Mouse (Mus musculus) forebrain, embryonic 15.5 days (tissue): ENCODE data around the gene Exoc3. TPM values are rescaled to one million over a fixed set of nuclear protein-coding genes. Genes with fewer than 3 reads are reported as not detected.
A peak's percentile ranks its signal among the peaks of the same experiment; 100 is the strongest.

Experiments used
- ATAC-seq: fragments of 200-750 bp; cut with Nextera tagmentation; replicated peaks from 2 replicates; pipeline ENCODE4 v1.8.0; 2017; ENCODE audit warnings: mild to moderate bottlenecking, moderate TSS enrichment, moderate library complexity
- H3K27ac ChIP-seq: fragments of 300-500 bp; sonication (generic); replicated peaks from 2 replicates; pipeline ENCODE4 v1.5.1; 2015; ENCODE audit warnings: mild to moderate bottlenecking, inconsistent platforms
- H3K27me3 ChIP-seq: fragments of 300-500 bp; sonication (generic); 2 replicates; pipeline ENCODE4 v1.6.1; 2015; ENCODE audit warnings: inconsistent platforms
- H3K36me3 ChIP-seq: fragments of 300-500 bp; sonication (generic); 2 replicates; pipeline ENCODE4 v1.6.1; 2015; ENCODE audit warnings: mild to moderate bottlenecking, inconsistent platforms
- H3K4me1 ChIP-seq: fragments of 300-500 bp; sonication (generic); 2 replicates; pipeline ENCODE4 v1.6.1; 2015; ENCODE audit warnings: inconsistent platforms
- H3K4me2 ChIP-seq: fragments of 300-500 bp; sonication (generic); replicated peaks from 2 replicates; pipeline ENCODE4 v1.6.1; 2015; ENCODE audit warnings: mild to moderate bottlenecking, inconsistent platforms
- H3K4me3 ChIP-seq: fragments of 300-500 bp; sonication (generic); 2 replicates; pipeline ENCODE4 v1.5.1; 2015; ENCODE audit warnings: mild to moderate bottlenecking, inconsistent platforms
- H3K9ac ChIP-seq: fragments of 300-500 bp; sonication (generic); replicated peaks from 2 replicates; pipeline ENCODE4 v1.6.1; 2015; ENCODE audit warnings: mild to moderate bottlenecking, inconsistent platforms
- H3K9me3 ChIP-seq: fragments of 300-500 bp; sonication (generic); 2 replicates; pipeline ENCODE4 v1.6.1; 2016; ENCODE audit warnings: inconsistent platforms
- WGBS: fragments of 180-500 bp; shearing (Covaris S2); methylation state at CpG from one replicate; pipeline ENCODE4 v1.1.7; 2015; ENCODE audit warnings: mixed read lengths; 5-methylcytosine and 5-hydroxymethylcytosine counted together
- polyA plus RNA-seq: library from polyadenylated mRNA; unstranded; fragments of >200 nt; fragmentation: Nextera tagmentation; extraction: Ambion mirVana; gene quantifications from 2 replicates; pipeline ENCODE4 v1.2.1, GENCODE M21; 2015

Exoc3 gene
- polyA plus RNA-seq, 1 experiment from 2014 or later = 123 TPM

DNA sequence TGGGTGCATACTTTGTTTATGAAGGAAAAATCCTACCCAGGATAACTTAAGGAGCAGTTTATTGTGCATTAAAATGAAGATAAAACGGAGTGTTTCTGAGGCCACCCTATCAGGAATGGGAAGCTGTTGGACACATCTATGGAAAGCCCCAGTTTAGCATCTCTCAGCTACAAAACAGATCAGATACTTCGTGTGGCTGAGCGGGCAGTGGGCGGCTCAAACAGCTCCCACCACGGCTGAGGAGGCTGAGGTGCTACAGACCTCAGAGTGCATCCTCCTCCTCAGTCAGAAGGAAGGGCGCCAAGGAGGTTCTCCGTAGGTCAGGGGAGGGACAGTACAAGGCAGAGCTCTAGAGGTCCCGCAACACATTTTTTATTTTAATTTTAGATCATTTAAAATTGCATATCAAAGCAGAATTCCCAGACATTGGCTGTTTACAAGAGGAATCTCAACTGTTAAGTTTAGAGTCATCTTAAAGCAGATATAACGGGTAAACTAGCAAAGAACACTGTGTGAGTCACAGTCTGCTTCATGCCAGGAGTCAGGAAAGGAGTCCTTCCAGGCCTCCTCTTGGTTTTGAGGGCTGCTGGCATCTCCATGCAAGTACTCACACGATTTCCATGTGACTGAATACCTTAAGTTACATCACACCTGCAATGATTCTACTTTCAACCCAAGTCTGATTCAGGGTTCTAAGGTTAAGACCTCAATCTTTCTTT lies 38.9 kb downstream of the Exoc3 start:
- Histone ChIP-seq H3K36me3 (peaks cover 44% of the 10 kb centered on the region), H3K4me1 (peaks cover 12% of the 10 kb centered on the region), H3K4me3 (no peak overlapping the region), H3K4me2 (no peak overlapping the region), H3K9me3 (no peaks in the 10 kb centered on the region), H3K27ac (no peak overlapping the region), H3K9ac (no peak overlapping the region), H3K27me3 (no peaks in the 10 kb centered on the region)
- 89% methylated on average over 10 of the region's 10 CpGs for WGBS
- ATAC-seq = no peak

DNA sequence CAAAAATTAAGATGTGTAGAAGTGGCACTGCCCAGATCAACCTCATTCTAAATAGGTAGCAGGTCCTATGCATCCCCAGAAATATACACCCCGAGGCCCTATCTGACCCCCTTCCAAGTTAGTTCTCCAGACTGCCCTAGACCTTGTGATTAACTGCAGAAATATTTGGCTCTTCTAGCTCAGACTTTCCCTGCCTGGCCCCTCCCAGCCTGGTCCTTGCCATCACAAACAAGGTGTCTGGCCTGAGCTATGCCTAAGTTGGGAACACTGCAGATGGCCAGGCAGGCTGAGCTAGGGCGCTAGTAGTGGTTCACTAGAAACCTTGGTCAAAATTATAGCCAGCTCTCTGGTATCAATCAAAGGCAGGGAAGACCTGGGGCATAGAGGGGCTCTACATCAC lies 41.0 kb downstream of the Exoc3 start:
- H3K4me1 ChIP-seq = peaks cover 12% of the 10 kb centered on the region
- ATAC-seq = peak; percentile 31
- H3K9ac ChIP-seq = no peak overlapping the region
- WGBS = 93% methylated on average over 2 of the region's 2 CpGs
- no peak overlapping the region for H3K4me3 ChIP-seq
- H3K4me2 ChIP-seq = no peak overlapping the region
- no peaks in the 10 kb centered on the region for H3K27me3 ChIP-seq
- peaks cover 26% of the 10 kb centered on the region for H3K36me3 ChIP-seq
- H3K27ac ChIP-seq = no peak overlapping the region
- H3K9me3 ChIP-seq = no peaks in the 10 kb centered on the region

DNA sequence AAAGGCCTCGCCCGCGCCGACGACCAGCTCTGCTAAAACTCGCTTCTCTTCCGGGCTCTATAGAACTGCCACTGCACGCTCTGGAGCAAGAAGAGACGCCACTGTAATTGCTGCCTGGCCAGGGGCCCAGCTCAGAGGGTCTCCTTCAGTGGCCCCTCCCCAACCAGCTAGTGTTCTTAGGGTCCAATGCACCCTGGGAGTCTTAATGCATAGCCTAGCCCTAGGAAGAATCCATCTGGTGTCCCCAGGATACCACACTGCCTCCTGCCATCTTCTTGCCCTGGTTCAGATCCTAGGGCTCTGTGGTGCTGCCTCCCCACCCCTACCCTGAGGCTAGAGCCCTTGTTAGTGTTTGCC lies 41.5 kb downstream of the Exoc3 start:
- 10% methylated on average over 9 of the region's 9 CpGs for WGBS
- Histone ChIP-seq H3K36me3 (peaks cover 23% of the 10 kb centered on the region), H3K4me3 (peak overlapping the region; percentile 62), H3K27ac (no peak overlapping the region), H3K4me1 (peaks cover 12% of the 10 kb centered on the region), H3K9me3 (no peaks in the 10 kb centered on the region), H3K4me2 (peak overlapping the region; percentile 75), H3K9ac (peak overlapping the region; percentile 65), H3K27me3 (no peaks in the 10 kb centered on the region)
- ATAC-seq = peak; percentile 75

DNA sequence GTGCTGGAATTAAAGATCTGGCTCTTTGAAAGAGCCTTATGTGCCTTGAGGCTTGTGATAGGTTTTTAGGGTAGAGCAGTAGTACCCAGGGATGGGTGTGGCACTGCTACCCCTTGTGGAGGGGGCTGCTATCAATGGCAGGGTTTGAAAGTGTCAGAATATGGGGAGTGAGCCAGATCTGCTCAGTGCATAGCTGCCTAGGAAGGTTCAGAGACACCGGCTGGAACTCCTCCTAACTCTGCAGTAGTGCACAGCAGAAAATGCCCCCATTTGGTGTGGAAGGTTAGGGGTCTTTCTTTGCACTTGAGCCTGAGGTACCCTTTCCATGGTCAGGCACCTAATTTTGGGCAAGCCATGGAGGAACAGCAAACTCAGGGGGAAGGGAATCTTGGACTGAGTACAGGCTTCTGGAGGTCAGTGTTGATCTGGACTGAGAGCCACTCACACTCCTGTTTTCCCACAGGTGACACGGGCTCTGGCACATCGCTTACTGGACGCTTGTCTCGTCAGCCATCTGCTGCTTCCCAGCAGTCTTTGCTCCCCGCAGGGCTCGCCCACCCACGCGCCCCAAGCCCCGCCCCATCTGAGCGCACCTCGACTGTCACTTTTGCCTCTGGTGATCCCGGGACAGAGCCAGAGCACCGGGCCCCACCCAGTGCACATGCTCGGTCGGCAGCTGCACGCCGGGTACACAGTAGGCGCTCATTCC lies 42.0 kb downstream of the Exoc3 start:
- peak overlapping the region; percentile 75 for H3K4me2 ChIP-seq
- peaks cover 17% of the 10 kb centered on the region for H3K36me3 ChIP-seq
- H3K9ac ChIP-seq = peak overlapping the region; percentile 65
- peak; percentile 83 for ATAC-seq
- H3K4me3 ChIP-seq = peak overlapping the region; percentile 62
- no peak overlapping the region for H3K27ac ChIP-seq
- H3K27me3 ChIP-seq = no peaks in the 10 kb centered on the region
- H3K4me1 ChIP-seq = peaks cover 12% of the 10 kb centered on the region
- H3K9me3 ChIP-seq = no peaks in the 10 kb centered on the region
- 7% methylated on average over 19 of the region's 19 CpGs for WGBS

DNA sequence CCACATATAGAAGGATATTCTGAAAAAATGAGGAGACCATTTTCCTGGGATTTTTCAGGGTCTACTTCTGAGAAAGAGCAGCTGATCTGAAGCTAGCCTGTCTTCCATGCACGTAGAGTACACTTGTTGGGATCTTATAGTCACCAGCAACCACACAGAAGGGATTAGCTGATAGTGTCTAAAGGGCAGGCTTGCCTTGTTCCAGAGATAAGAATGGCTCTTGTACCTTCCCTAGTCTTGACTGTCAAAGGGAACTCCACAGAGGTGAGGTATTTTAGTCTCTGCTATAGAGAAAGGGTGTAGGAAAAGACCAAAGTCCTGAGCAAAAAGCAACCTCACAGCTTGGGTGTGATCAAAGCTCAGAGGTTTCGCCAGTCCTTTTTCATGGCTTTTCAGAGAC lies 61.2 kb downstream of the Exoc3 start:
- Histone ChIP-seq H3K4me3 (no peak overlapping the region), H3K4me1 (no peaks in the 10 kb centered on the region), H3K27ac (no peak overlapping the region), H3K9ac (no peak overlapping the region), H3K9me3 (no peaks in the 10 kb centered on the region), H3K27me3 (no peaks in the 10 kb centered on the region), H3K36me3 (no peaks in the 10 kb centered on the region), H3K4me2 (no peak overlapping the region)
- ATAC-seq = no peak
- WGBS = 83% methylated on average over 2 of the region's 2 CpGs

DNA sequence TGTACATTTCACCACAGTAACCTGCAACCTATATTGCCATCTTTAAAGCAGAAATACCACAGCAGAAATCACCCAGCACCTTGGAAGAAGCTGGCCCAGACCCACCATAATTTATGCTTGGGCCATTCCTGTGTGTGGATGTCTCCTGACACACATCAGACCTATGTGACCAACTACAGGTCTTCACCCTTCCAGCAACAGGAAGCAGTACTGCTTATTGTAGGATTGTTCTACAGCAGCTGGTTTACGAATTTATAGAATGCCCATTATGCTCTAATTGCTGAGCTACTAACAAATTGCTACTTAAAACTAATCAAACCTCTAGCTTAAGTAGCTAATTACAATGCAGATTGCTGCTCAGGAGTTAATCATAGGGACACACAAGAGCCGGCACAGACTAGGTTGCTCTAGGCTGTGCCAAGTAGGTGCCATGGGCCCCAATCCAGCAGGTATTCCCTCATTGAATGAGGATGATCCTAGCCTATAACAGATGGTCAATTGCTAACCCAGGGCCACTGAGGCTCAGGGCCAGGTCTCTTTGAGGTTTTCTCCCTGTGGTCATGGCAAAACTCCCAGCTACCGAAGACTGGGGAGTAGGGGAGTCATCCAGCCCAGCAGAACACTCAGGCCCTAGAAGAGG lies 62.4 kb downstream of the Exoc3 start:
- Histone ChIP-seq H3K9me3 (no peaks in the 10 kb centered on the region), H3K27me3 (no peaks in the 10 kb centered on the region), H3K36me3 (no peaks in the 10 kb centered on the region), H3K4me3 (no peak overlapping the region), H3K27ac (no peak overlapping the region), H3K9ac (no peak overlapping the region), H3K4me2 (no peak overlapping the region), H3K4me1 (no peaks in the 10 kb centered on the region)
- ATAC-seq = no peak
- 41% methylated on average over 3 of the region's 3 CpGs for WGBS

DNA sequence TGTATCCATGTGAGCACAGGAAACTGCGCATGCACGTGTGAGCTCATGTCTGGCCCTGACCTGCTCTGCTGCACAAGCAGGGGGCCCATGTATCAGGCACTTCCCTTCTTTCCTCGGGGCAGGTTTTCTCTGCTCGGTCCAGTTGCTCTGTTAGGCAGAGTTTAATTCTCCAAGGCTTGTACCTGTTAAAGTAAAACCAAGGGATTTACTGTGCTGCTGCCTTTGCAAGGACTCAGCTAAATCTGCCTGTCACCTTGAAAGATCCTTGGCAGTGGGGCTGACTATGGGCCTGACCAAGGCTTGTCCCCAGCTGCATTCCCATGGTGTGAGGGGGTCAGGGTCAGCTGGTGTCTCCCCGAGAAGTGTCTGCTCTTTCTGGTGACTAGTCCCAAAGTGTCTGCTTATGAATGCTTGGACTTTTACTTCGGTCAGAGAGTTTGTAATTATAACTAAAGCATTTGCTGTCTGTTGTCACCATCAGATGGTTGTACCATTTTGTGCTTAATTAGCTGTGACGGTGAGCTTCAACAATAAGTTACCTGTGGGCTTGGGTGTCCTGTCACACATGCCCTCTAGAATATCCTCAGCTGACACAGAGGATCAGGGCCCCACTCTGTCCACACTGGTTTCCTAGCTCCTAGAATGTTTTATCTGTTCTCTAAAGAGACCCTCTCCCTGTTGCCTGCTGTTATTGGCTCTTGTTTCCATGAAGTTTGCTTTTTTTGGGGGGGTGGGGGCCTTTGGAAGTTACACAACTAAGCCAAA lies 64.2 kb downstream of the Exoc3 start:
- WGBS = 84% methylated on average over 7 of the region's 7 CpGs

DNA sequence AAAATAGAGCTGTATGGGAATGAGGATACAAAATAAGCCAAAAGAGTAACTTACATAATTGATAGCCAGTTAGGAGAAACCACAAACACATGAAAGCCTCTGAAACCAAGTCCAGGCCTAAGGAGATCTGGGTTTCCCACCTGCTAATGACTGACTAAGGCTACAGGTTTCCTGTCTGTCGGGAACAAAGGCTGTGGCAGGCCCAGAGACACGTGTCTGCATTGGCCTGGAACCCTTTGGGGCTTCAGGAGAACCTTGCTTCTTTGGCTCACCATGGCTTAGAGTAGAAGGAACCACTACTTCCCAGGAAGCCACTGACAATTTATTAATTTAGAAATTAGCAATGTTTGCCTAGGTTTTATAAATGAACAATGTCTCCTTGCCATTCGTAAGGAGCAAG lies 65.2 kb downstream of the Exoc3 start:
- H3K4me2 ChIP-seq = no peak overlapping the region
- no peak for ATAC-seq

More for the DNA sequence above, 64.2 kb downstream of the Exoc3 start:
- Histone ChIP-seq H3K27ac (no peak overlapping the region), H3K4me1 (no peaks in the 10 kb centered on the region), H3K27me3 (no peaks in the 10 kb centered on the region), H3K4me2 (no peak overlapping the region), H3K4me3 (no peak overlapping the region), H3K9me3 (no peaks in the 10 kb centered on the region), H3K36me3 (no peaks in the 10 kb centered on the region), H3K9ac (no peak overlapping the region)
- ATAC-seq = no peak

DNA sequence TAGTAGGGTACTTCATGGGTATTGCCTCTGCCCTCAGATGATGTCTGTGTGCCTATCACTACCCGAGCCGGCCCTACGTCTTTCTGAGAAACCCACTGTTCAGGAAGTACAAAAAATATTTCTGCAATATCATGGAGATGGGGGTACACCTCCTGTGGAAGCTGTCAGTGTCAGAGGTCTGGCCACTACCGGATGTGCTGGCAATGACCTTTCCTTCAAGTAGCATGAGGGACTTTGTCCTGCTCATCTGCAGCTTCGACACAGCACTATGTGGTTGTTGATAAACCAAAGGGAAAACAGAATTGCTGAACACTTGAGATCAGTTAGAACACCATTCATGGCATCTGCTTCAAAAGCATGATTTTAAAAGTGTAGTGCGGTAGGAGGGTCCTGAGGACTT lies 67.7 kb downstream of the Exoc3 start:
- Histone ChIP-seq H3K4me3 (no peak overlapping the region), H3K4me1 (no peaks in the 10 kb centered on the region), H3K9me3 (no peaks in the 10 kb centered on the region), H3K4me2 (no peak overlapping the region), H3K36me3 (no peaks in the 10 kb centered on the region), H3K27ac (no peak overlapping the region), H3K9ac (no peak overlapping the region), H3K27me3 (no peaks in the 10 kb centered on the region)
- ATAC-seq = no peak
- 94% methylated on average over 6 of the region's 6 CpGs for WGBS

More for the DNA sequence above, 65.2 kb downstream of the Exoc3 start:
- no peak overlapping the region for H3K9ac ChIP-seq
- 78% methylated on average over 3 of the region's 3 CpGs for whole genome bisulfite sequencing
- H3K4me3 ChIP-seq = no peak overlapping the region
- no peaks in the 10 kb centered on the region for H3K27me3 ChIP-seq
- H3K4me1 ChIP-seq = no peaks in the 10 kb centered on the region
- H3K27ac ChIP-seq = no peak overlapping the region
- no peaks in the 10 kb centered on the region for H3K9me3 ChIP-seq
- no peaks in the 10 kb centered on the region for H3K36me3 ChIP-seq

DNA sequence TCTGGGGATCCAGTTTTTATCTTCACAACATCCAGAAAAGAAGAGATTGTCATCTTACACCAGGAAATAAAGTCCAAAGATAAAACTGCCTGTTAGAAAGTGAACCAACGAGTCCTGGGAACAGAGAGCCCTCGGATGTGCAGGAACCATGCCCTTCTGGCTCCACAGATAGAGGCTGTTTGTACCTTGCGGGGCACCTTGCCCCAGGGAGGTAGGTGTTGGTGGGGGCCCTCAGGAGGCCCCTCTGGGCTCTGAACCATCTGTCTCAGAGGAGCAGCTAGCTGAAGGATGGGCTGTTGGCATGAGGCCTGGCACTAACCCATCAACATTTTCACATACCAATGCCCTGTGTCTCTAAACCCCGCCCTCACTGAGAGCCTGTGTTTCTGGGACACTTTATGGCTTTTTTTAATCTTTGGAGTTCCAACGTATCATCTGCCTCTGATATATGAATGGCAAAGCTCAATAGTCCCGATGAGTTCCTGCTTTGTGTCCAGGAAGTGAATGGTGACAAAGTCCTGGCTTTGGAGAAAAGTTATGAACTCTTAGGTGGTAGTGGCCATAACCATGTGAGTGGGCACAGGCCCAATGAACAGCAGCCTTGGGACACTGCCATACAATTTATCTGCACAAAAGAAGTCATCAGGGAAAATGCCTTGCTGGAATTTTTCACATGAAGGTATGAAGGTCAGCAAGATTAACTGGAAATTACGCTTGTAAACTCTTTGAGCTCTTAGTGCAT lies 69.5 kb downstream of the Exoc3 start:
- Histone ChIP-seq H3K4me2 (no peak overlapping the region), H3K36me3 (no peaks in the 10 kb centered on the region), H3K4me3 (no peak overlapping the region), H3K9me3 (no peaks in the 10 kb centered on the region), H3K27me3 (no peaks in the 10 kb centered on the region), H3K9ac (no peak overlapping the region), H3K4me1 (no peaks in the 10 kb centered on the region), H3K27ac (no peak overlapping the region)
- WGBS = 87% methylated on average over 7 of the region's 7 CpGs
- no peak for ATAC-seq

DNA sequence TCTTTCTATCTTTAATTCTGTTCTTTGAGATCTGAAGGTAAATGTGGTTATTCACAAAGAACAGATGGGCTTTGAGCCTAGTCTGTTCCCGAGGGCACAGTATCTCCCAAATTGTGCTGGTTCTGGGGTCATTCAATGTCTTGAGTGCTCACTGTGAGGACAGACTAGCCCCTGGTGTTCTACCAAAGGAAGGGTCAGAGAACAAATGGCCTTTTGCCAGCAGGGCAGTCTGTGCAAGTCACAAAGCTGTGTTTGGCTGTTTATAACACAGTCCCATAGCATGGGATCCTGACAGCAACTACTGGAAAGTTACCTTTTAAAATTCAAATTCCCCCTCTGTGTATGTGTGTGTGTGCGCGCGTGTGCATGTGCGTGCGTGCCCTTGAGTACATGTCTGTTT lies 78.6 kb downstream of the Exoc3 start:
- Histone ChIP-seq H3K4me1 (no peaks in the 10 kb centered on the region), H3K27ac (no peak overlapping the region), H3K9ac (no peak overlapping the region), H3K4me2 (no peak overlapping the region), H3K36me3 (no peaks in the 10 kb centered on the region), H3K4me3 (no peak overlapping the region), H3K9me3 (no peaks in the 10 kb centered on the region), H3K27me3 (no peaks in the 10 kb centered on the region)
- 86% methylated on average over 6 of the region's 6 CpGs for WGBS
- no peak for ATAC-seq
